Mouse (Mus musculus) neural tube, embryonic 11.5 days (tissue): ENCODE results near the gene Gm6482. TPM values are rescaled to one million over a fixed set of nuclear protein-coding genes. Genes with fewer than 3 reads are reported as not detected.
"Not testable (repeated sequence)": the region's sequence is repeated elsewhere in the genome, so short reads cannot be mapped to it uniquely, and the experiment has no call there.

Experiments used
- ATAC-seq: fragments of 200-750 bp; cut with Nextera tagmentation; 2 replicates; pipeline ENCODE4 v1.8.0; 2017; ENCODE audit warnings: moderate number of reproducible peaks, mild to moderate bottlenecking, moderate TSS enrichment, moderate library complexity; ENCODE audit not compliant: insufficient read depth, low FRiP score, low TSS enrichment
- DNase-seq: peaks from one replicate; pipeline ENCODE4 v3.0.0-alpha.2; 2015; ENCODE audit warnings: low spot score
- H3K27ac ChIP-seq: fragments of 300-500 bp; sonication (generic); 2 replicates; pipeline ENCODE4 v1.5.1; 2014; ENCODE audit warnings: low read depth, mild to moderate bottlenecking, low read length
- H3K27me3 ChIP-seq: fragments of 300-500 bp; sonication (generic); 2 replicates; pipeline ENCODE4 v1.6.1; 2014; ENCODE audit warnings: mild to moderate bottlenecking, low read length, mixed read lengths; ENCODE audit not compliant: control insufficient read depth, insufficient read depth
- H3K36me3 ChIP-seq: fragments of 300-500 bp; sonication (generic); 2 replicates; pipeline ENCODE4 v1.6.1; 2014; ENCODE audit warnings: mild to moderate bottlenecking, low read length, moderate library complexity, mixed read lengths; ENCODE audit not compliant: control insufficient read depth, insufficient read depth
- H3K4me1 ChIP-seq: fragments of 300-500 bp; sonication (generic); 2 replicates; pipeline ENCODE4 v1.6.1; 2014; ENCODE audit warnings: low read length, mixed read lengths; ENCODE audit not compliant: control insufficient read depth, insufficient read depth
- H3K4me2 ChIP-seq: fragments of 300-500 bp; sonication (generic); 2 replicates; pipeline ENCODE4 v1.6.1; 2014; ENCODE audit warnings: low read depth, mild to moderate bottlenecking, moderate library complexity
- H3K4me3 ChIP-seq: fragments of 300-500 bp; sonication (generic); 2 replicates; pipeline ENCODE4 v1.5.1; 2014; ENCODE audit warnings: low read depth, low read length
- H3K9ac ChIP-seq: fragments of 300-500 bp; sonication (generic); 2 replicates; pipeline ENCODE4 v1.6.1; 2014; ENCODE audit warnings: mild to moderate bottlenecking, low read length
- H3K9me3 ChIP-seq: fragments of 300-500 bp; sonication (generic); 2 replicates; pipeline ENCODE4 v1.6.1; 2016; ENCODE audit warnings: low read length; ENCODE audit not compliant: control insufficient read depth
- WGBS: fragments of 180-500 bp; shearing (Covaris S2); extraction: QIAGEN DNeasy Blood & Tissue Kit; methylation state at CpG from one replicate; pipeline ENCODE4 v1.1.7; 2014; 5-methylcytosine and 5-hydroxymethylcytosine counted together
- polyA plus RNA-seq: library from polyadenylated mRNA; unstranded; fragments of >200 nt; fragmentation: Nextera tagmentation; extraction: Ambion mirVana; gene quantifications from 2 replicates; pipeline ENCODE4 v1.2.1, GENCODE M21; 2014

Gene Gm6482
- polyA plus RNA-seq: not detected in 2 replicates

DNA sequence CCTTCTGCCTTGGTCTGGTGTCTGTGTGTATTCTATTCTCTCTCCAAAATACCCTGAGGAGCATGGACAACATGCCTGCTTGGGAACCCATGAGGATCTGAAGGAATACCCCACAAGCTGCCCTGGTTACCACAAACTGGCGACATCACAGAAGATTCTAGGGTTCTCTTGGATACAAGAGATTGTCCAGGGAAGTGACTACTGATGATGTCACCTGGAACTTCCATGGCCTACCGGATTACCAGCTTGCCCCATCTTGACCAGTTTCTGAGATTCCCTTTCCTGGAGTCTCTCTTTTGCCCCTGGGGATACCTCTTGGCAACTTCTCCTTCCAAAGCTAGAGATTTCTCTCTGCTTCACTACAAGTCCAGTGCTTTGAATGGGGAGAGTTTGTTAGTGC, at the start of gene Gm6482:
Gm6482 (minus strand) TSS at position 101 of the 400 bp plus-strand sequence.
- not testable (repeated sequence) for H3K4me1 ChIP-seq, H3K4me2 ChIP-seq, DNase-seq, H3K4me3 ChIP-seq, H3K9me3 ChIP-seq, H3K9ac ChIP-seq, ATAC-seq, H3K27ac ChIP-seq, H3K36me3 ChIP-seq, H3K27me3 ChIP-seq
- WGBS: no CpG with 5 or more reads among the region's 2 CpGs

DNA sequence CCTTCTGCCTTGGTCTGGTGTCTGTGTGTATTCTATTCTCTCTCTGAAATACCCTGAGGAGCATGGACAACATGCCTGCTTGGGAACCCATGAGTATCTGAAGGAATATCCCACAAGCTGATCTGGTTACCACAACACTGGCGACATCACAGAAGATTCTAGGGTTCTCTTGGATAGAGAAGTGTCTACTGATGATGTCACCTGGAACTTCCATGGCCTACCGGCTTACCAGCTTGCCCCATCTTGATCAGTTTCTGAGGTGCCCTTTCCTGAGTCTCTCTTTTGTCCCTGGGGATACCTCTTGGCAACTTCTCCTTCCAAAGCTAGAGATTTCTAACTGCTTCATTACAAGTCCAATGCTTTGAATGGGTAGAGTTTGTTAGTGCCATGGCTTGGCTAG, 45.3 kb upstream of the Gm6482 start, which contains the start of gene Gm7954:
Gm7954 (minus strand) TSS at position 101 of the 400 bp plus-strand sequence.
- not testable (repeated sequence) for H3K9ac ChIP-seq, H3K4me3 ChIP-seq, DNase-seq, H3K4me2 ChIP-seq, H3K9me3 ChIP-seq, H3K27ac ChIP-seq, H3K4me1 ChIP-seq, ATAC-seq, H3K27me3 ChIP-seq, H3K36me3 ChIP-seq
- no CpG with 5 or more reads among the region's 2 CpGs for WGBS

DNA sequence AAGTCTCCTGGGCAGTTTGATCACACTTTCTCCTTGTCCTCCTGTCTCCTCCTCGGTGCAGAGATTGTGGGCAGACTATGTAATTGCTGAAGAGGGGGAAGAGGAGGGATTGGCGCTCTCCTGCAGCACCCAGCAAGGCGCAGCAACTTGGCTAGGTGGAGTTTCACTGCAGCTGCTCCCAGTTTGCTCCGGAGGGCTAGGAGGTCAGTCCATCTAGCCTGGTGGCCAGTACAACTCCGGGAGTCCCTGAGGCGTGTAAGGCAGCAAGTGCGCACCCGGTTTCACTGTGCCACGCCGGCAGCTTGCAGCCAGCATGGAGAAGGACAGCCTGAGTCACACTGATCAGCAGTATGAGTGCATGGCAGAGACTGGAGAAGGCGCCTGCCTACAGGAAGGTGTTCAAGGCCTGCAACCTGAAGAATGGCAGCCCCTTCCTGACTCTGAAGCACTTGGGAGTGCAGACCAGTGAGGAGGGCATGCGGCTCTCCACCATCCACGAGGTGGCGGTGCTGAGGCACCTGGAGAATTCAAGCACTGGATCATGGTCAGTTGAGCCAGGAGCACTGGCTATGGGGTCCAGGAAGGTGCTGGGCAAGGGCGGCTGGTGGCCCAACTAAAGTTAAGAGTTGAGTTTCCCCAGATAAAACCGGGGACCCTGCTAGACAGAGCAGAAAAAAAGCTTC, 17.5 kb upstream of the Gm6482 start:
- H3K4me3 ChIP-seq, H3K27me3 ChIP-seq, H3K9ac ChIP-seq, H3K36me3 ChIP-seq, H3K4me1 ChIP-seq, H3K27ac ChIP-seq, H3K9me3 ChIP-seq, ATAC-seq: not testable (repeated sequence)
- peak; percentile 46 for DNase-seq
- 12% methylated on average over 10 of the region's 16 CpGs for WGBS
- H3K4me2 ChIP-seq: 0 out of 2 replicates have a peak overlapping the region, but pooled peaks have one; percentile 3

DNA sequence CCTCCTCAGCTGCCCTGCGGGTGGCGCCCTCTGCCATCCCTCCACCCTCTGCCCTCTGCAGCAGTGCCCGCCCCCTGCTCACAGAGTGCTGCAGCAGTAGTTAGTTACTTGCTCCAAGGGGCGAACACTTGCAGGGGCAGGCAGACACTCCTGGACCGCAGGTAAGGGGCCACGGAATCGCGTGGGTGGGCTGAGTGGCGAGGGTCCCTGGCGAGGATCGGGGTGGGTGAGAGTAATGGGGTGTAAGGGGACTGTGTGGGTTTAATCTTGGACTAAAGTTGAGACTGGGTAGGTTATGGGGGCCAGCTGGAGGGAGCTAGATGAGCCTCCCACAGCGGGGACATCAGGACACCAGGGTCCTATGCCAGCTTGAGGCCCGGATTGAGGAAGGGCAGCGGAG, 16.6 kb upstream of the Gm6482 start:
- H3K4me3 ChIP-seq, H3K27me3 ChIP-seq, H3K36me3 ChIP-seq, H3K9ac ChIP-seq, H3K4me2 ChIP-seq, H3K4me1 ChIP-seq, ATAC-seq, H3K9me3 ChIP-seq, H3K27ac ChIP-seq: not testable (repeated sequence)
- peak; percentile 5 for DNase-seq
- WGBS: 11% methylated on average over 14 of the region's 14 CpGs

DNA sequence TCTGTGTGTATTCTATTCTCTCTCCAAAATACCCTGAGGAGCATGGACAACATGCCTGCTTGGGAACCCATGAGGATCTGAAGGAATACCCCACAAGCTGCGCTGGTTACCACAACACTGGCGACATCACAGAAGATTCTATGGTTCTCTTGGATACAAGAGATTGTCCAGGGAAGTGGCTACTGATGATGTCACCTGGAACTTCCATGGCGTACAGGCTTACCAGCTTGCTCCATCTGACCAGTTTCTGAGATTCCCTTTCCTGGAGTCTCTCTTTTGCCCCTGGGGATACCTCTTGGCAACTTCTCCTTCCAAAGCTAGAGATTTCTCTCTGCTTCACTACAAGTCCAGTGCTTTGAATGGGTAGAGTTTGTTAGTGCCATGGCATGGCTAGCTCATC, 21.8 kb downstream of the Gm6482 start, which contains the start of gene Gm7945:
Gm7945 (minus strand) TSS at position 101 of the 400 bp plus-strand sequence.
- not testable (repeated sequence) for H3K4me2 ChIP-seq, H3K4me3 ChIP-seq, H3K4me1 ChIP-seq, H3K27ac ChIP-seq, H3K9me3 ChIP-seq, H3K27me3 ChIP-seq, H3K9ac ChIP-seq, DNase-seq, H3K36me3 ChIP-seq, ATAC-seq
- WGBS: no CpG with 5 or more reads among the region's 3 CpGs

Other genes with a start within 250 kb of the Gm6482 start
- gene Sftpd, start 223.1 kb downstream of the Gm6482 start, polyA plus RNA-seq: not detected in 2 replicates
- not detected in 2 replicates for gene Gm2832, start 129.5 kb downstream of the Gm6482 start, polyA plus RNA-seq
- not detected in 2 replicates for gene Gm5798, start 59.7 kb downstream of the Gm6482 start, polyA plus RNA-seq
- gene Gm7945, start 21.9 kb downstream of the Gm6482 start, polyA plus RNA-seq: not detected in 2 replicates
- not detected in 2 replicates for gene Gm7954, start 45.2 kb upstream of the Gm6482 start, polyA plus RNA-seq
- not detected in 2 replicates for gene Gm3486, start 81.2 kb upstream of the Gm6482 start, polyA plus RNA-seq
- not detected in 2 replicates for gene Gm7970, start 147.3 kb upstream of the Gm6482 start, polyA plus RNA-seq
- gene 1700049E17Rik2, start 164.9 kb upstream of the Gm6482 start, polyA plus RNA-seq: not detected in 2 replicates
- not detected in 2 replicates for gene Gm3072, start 216.3 kb upstream of the Gm6482 start, polyA plus RNA-seq
- not detected in 2 replicates for gene Gm3676, start 238.2 kb upstream of the Gm6482 start, polyA plus RNA-seq